Mouse (Mus musculus): ENCODE results near the gene Spag9.

The Spag9 gene

GRCm38 (mm10) chr11:94133344-94133955, 137.6 kb downstream of the Spag9 start:
- DNase-seq (ENCODE audit: low read depth, low spot score): peak; percentile 84

GRCm38 (mm10) chr11:94134076-94134838, 138.4 kb downstream of the Spag9 start:
- DNase-seq (ENCODE audit: low read depth, low spot score): no peak

- DNase-seq (ENCODE audit: low read depth, low spot score): no peak
These were observed 139.7 kb downstream of the Spag9 start for GRCm38 (mm10) chr11:94135581-94136001.

DNA sequence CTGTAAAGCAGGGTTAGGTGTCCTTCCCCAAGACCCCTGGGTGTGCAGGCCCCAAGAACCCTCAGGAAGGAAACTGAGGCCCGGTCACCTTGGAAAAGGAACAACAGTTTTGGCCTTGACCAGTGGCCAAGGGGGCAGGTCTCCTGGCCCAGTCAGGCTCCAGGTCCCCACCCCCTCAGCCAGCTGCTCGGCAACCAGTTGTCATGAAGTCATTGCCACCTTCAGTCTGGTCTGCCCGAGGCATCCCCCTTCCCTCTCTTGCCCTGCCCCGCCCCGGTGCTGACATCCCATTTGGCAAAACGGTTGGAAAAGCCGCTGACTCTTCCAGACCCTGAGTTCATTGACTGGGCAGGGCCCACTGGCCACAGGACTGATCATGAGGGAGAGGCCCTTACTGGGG, 140.8 kb downstream of the Spag9 start:
- no peak for DNase-seq (ENCODE audit: low read depth, low spot score)

- DNase-seq (ENCODE audit: low read depth, low spot score): no peak
These were observed 141.6 kb downstream of the Spag9 start for GRCm38 (mm10) chr11:94137326-94138061.

GRCm38 (mm10) chr11:94138411-94139231, 142.7 kb downstream of the Spag9 start:
- DNase-seq (ENCODE audit: low read depth, low spot score): no peak

GRCm38 (mm10) chr11:94139232-94139620, 143.3 kb downstream of the Spag9 start:
- no peak for DNase-seq (ENCODE audit: low read depth, low spot score)

DNA sequence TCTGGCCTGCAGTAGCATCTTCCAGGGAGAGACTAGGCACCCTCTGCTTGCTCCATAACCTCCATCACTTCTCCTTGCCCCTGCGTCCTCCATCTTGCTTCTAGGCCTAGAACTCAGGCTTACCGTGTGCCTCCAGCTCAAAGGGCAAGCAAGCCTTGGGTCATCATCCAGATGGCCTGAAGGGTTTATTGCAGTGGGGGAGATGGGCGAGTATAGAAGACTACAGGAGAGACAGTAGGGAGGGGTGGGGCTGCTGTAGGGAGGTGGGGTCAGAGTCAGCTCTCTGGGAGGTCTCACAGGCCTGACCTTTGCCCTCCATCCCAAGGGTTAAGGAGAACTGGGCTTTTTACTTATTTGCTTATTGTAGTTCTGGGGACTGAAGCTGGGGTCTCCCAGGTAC, 144.6 kb downstream of the Spag9 start:
- no peak for DNase-seq (ENCODE audit: low read depth, low spot score)

DNA sequence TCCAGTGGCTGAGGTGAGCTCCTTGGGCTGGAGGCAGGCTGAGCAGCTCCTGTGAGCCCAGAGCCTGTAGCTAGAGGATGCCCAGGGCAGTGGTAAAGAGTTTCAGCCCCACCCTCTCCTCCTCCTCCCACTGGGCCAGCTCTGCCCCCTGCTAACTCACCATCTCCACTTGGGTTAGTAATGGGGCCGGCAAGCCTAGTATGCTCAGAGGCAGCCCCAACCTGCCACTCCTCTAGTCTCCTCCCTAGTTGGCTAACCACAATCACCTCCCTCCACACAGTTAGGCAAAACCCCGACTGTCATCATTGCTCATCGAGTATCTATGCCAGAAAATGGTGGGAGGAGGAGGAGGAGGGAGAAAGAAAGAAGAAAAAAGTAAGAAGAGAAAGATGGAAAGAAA, 145.7 kb downstream of the Spag9 start:
- no peak for DNase-seq (ENCODE audit: low read depth, low spot score)

DNA sequence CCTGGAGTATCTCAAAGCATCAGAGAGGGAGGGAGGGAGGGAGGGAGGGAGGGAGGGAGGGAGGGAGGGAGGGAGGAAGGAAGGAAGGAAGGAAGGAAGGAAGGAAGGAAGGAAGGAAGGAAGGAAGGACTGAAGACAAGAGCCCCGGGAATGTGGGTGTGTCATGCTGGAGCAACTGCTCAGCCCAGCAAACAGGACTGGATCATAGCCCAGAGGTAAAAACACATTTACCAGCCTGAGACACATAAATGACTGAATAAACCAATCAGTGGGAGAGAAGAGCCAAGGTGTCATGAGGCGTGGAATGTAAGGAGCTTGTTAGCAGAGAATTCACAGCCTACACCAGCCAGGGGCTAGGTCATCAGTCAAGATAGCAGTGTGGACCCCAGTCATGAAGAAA, 147.4 kb downstream of the Spag9 start:
- DNase-seq (ENCODE audit: low read depth, low spot score): no peak

DNA sequence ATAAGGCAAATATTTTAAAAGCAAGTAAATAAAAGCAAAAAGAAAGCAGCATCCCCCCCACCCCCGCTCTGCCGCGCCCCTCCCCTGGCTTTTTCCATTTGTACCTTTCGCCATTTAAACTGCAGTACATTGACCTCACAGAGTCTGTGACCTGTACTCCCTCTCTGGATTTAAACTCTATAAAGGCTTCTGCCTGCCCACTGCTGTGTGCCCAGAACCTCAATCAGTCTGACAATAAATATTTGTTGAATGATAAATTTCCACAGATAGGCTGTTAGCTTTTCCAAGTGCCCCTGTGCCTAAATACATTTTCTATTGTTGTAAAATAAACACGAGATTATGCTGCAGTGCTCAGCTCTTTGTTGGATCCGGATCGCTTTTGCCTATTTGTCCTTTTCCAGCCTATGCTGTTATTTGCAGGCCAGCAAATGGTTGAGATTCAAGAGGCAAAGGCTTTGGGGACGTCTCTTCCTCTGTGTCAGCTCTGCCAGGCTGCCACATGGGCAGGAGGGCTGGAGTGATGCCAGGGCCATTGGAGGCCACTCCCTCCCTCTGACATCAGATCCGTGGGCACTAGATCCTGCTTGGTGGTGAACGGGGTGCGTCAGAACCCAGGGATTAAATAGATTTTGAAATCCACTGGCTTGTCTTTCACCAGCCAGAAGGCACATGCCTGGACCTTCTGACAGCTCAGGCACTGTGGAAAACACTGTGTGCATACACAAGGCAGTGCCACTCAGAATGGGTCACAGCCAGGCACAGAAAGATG, 149.1 kb downstream of the Spag9 start:
- no peak for DNase-seq (ENCODE audit: low read depth, low spot score)

- no peak for DNase-seq (ENCODE audit: low read depth, low spot score)
These were observed 150.2 kb downstream of the Spag9 start for GRCm38 (mm10) chr11:94146049-94146605.

- no peak for DNase-seq (ENCODE audit: low read depth, low spot score)
These were observed 151.0 kb downstream of the Spag9 start for GRCm38 (mm10) chr11:94146733-94147485.

DNA sequence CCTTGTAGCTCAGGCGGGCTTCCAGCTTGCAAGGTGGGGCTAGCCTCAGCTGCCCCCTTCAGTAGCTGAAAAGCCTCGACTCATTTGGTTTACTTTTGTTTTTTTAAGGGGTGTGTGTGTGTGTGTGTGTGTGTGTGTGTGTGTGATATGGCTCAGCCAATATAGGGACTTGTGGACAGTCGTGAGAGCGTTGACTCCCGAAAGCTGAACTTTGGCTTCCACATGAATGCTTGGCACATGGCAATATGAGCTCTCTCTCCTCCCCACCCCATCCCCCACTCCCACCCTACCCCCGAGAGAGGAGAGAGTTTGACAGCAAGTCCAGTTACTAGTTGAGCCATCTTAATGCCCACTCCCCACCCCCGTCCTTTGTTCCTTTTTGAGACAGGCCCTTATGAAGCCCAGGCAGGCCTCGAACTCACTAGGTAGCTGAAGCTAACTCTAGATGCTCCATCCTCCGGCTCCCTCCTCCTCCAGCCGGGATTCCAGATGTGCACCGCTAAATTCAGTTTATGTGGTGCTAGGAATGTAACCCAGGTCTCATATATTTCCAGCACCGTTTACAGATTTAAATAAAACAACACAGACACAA, 152.3 kb downstream of the Spag9 start:
- no peak for DNase-seq (ENCODE audit: low read depth, low spot score)

DNA sequence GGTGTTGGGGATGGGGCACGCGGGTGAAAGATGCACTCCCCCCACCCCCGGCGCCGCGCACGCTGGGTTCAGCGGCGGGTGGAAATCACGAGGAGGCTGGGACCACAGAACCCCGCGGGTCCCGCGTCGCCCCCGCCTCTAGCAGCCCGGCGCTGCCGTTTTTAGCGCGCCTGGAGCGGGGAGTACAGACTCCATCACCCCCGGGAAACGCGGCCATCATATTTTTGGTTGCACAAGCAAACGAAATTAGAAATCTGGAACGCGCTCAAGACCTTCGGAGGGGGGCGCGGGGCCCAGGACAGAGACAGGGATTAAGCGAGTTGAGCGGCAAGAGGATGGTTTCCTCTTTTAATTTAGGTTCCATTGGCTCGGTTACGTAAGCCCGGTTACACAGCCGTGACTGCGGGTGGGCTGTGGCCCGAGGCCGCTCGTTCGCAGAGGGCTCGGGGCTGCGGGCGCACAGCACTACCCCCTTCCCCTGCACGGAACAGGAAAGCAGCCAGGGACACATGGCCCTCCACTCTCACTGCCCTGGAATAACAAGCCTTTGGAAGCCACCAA, 153.1 kb downstream of the Spag9 start:
- DNase-seq (ENCODE audit: low read depth, low spot score): no peak

DNA sequence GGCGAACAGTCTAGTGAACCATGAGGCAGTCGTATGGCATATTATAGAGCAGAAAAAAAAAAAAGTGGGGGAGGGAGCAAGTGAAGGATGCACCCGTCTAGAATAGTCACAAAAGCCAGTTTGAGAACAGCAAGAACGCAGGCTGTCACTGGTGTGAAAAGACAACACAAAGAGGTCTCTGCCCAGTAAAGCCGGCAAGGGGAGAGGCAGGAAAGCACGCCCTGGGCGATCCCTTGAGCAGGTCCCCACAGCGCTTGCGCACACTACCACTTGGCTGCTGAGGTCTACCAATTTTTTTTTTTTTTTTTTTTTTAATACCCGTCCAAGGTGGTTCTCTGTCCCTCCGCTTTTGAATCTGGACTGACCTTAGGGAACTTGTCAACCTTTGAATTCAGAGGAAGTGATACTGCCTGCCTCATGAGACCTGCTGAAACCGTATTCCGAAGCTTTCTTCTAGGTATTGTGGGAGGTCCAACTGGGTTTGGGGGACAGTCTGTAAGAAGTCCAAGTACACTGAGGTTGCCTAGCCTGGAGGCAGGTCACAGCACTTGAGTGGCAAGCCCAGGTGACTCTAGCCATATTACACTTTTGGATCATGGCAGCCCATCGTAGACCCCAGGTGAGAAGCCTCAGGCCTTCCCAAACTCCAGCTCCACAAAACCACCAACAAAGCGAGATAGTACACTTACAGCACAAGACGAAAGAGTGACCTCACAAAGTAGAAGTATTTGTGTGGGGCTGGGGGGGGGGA, 153.8 kb downstream of the Spag9 start:
- DNase-seq (ENCODE audit: low read depth, low spot score): no peak

- DNase-seq (ENCODE audit: low read depth, low spot score): no peak
These were observed 154.9 kb downstream of the Spag9 start for GRCm38 (mm10) chr11:94150519-94151470.
